Mouse (Mus musculus): ENCODE results near the gene Spaca3. TPM values are rescaled to one million over a fixed set of nuclear protein-coding genes. Genes with fewer than 3 reads are reported as not detected.

Gene Spaca3
- polyA plus RNA-seq, 1 experiment from 2014 or later: not detected

- Histone ChIP-seq H3K4me3 (no peak overlapping the region), H3K9ac (no peak overlapping the region), H3K27ac (no peak overlapping the region), H3K4me2 (replicated peaks) (no peak overlapping the region), H3K9me3 (no peaks in the 10 kb centered on the region), H3K4me1 (no peaks in the 10 kb centered on the region), H3K27me3 (no peaks in the 10 kb centered on the region), H3K36me3 (no peaks in the 10 kb centered on the region)
- ATAC-seq (ENCODE audit: insufficient number of reproducible peaks, insufficient read depth, low FRiP score, low TSS enrichment): no peak
- 61% methylated on average over 1 of the region's 1 CpGs for WGBS
Observed at GRCm38 (mm10) chr11:80838724-80839123, 19.4 kb upstream of the Spaca3 start.

GRCm38 (mm10) chr11:80843435-80843834 lies 14.7 kb upstream of the Spaca3 start:
- no peak for ATAC-seq (ENCODE audit: insufficient number of reproducible peaks, insufficient read depth, low FRiP score, low TSS enrichment)
- Histone ChIP-seq H3K9me3 (no peaks in the 10 kb centered on the region), H3K27ac (no peak overlapping the region), H3K36me3 (no peaks in the 10 kb centered on the region), H3K9ac (no peak overlapping the region), H3K4me3 (no peak overlapping the region), H3K27me3 (no peaks in the 10 kb centered on the region), H3K4me2 (replicated peaks) (no peak overlapping the region), H3K4me1 (no peaks in the 10 kb centered on the region)
- 77% methylated on average over 2 of the region's 2 CpGs for WGBS

GRCm38 (mm10) chr11:80845486-80845885 lies 12.7 kb upstream of the Spaca3 start:
- Histone ChIP-seq H3K9ac (no peak overlapping the region), H3K4me3 (no peak overlapping the region), H3K4me1 (no peaks in the 10 kb centered on the region), H3K27ac (no peak overlapping the region), H3K4me2 (replicated peaks) (no peak overlapping the region), H3K36me3 (no peaks in the 10 kb centered on the region), H3K9me3 (no peaks in the 10 kb centered on the region), H3K27me3 (no peaks in the 10 kb centered on the region)
- ATAC-seq (ENCODE audit: insufficient number of reproducible peaks, insufficient read depth, low FRiP score, low TSS enrichment): no peak
- 45% methylated on average over 7 of the region's 7 CpGs for WGBS

GRCm38 (mm10) chr11:80846115-80846514 lies 12.1 kb upstream of the Spaca3 start:
- Histone ChIP-seq H3K9me3 (no peaks in the 10 kb centered on the region), H3K9ac (no peak overlapping the region), H3K4me3 (no peak overlapping the region), H3K27ac (no peak overlapping the region), H3K4me2 (replicated peaks) (no peak overlapping the region), H3K27me3 (no peaks in the 10 kb centered on the region), H3K36me3 (no peaks in the 10 kb centered on the region), H3K4me1 (no peaks in the 10 kb centered on the region)
- whole genome bisulfite sequencing: 28% methylated on average over 3 of the region's 3 CpGs
- ATAC-seq (ENCODE audit: insufficient number of reproducible peaks, insufficient read depth, low FRiP score, low TSS enrichment): no peak

- WGBS: 55% methylated on average over 5 of the region's 5 CpGs
- no peak overlapping the region for H3K4me2 ChIP-seq (replicated peaks)
- no peak overlapping the region for H3K27ac ChIP-seq
- H3K9me3 ChIP-seq: no peaks in the 10 kb centered on the region
- no peaks in the 10 kb centered on the region for H3K27me3 ChIP-seq
- H3K36me3 ChIP-seq: no peaks in the 10 kb centered on the region
- no peak for ATAC-seq (ENCODE audit: insufficient number of reproducible peaks, insufficient read depth, low FRiP score, low TSS enrichment)
- H3K9ac ChIP-seq: no peak overlapping the region
- H3K4me3 ChIP-seq: no peak overlapping the region
- no peaks in the 10 kb centered on the region for H3K4me1 ChIP-seq
Observed at GRCm38 (mm10) chr11:80848131-80848530, 10.0 kb upstream of the Spaca3 start.

- WGBS: 46% methylated on average over 5 of the region's 5 CpGs
- no peak for ATAC-seq (ENCODE audit: insufficient number of reproducible peaks, insufficient read depth, low FRiP score, low TSS enrichment)
Observed at GRCm38 (mm10) chr11:80851859-80852258, 6.3 kb upstream of the Spaca3 start.

GRCm38 (mm10) chr11:80853014-80853413 lies 5.2 kb upstream of the Spaca3 start:
- no peak overlapping the region for H3K9ac ChIP-seq
- ATAC-seq (ENCODE audit: insufficient number of reproducible peaks, insufficient read depth, low FRiP score, low TSS enrichment): no peak
- H3K4me2 ChIP-seq (replicated peaks): no peak overlapping the region
- no peaks in the 10 kb centered on the region for H3K9me3 ChIP-seq
- no peak overlapping the region for H3K4me3 ChIP-seq
- H3K4me1 ChIP-seq: no peaks in the 10 kb centered on the region
- whole genome bisulfite sequencing: 68% methylated on average over 3 of the region's 3 CpGs
- no peaks in the 10 kb centered on the region for H3K27me3 ChIP-seq
- H3K36me3 ChIP-seq: no peaks in the 10 kb centered on the region
- H3K27ac ChIP-seq: no peak overlapping the region

More at GRCm38 (mm10) chr11:80851859-80852258, 6.3 kb upstream of the Spaca3 start:
- Histone ChIP-seq H3K36me3 (no peaks in the 10 kb centered on the region), H3K27ac (no peak overlapping the region), H3K9ac (no peak overlapping the region), H3K4me3 (no peak overlapping the region), H3K4me1 (no peaks in the 10 kb centered on the region), H3K9me3 (no peaks in the 10 kb centered on the region), H3K27me3 (no peaks in the 10 kb centered on the region), H3K4me2 (replicated peaks) (no peak overlapping the region)

GRCm38 (mm10) chr11:80854430-80854829 lies 3.7 kb upstream of the Spaca3 start:
- no peak overlapping the region for H3K9ac ChIP-seq
- H3K27ac ChIP-seq: no peak overlapping the region
- no peak for ATAC-seq (ENCODE audit: insufficient number of reproducible peaks, insufficient read depth, low FRiP score, low TSS enrichment)
- no peak overlapping the region for H3K4me3 ChIP-seq
- H3K4me2 ChIP-seq (replicated peaks): no peak overlapping the region
- no peaks in the 10 kb centered on the region for H3K36me3 ChIP-seq
- H3K4me1 ChIP-seq: no peaks in the 10 kb centered on the region
- no peaks in the 10 kb centered on the region for H3K9me3 ChIP-seq
- WGBS: 87% methylated on average over 11 of the region's 11 CpGs
- H3K27me3 ChIP-seq: no peaks in the 10 kb centered on the region

GRCm38 (mm10) chr11:80854908-80855307 lies 3.3 kb upstream of the Spaca3 start:
- Histone ChIP-seq H3K9me3 (no peaks in the 10 kb centered on the region), H3K4me1 (no peaks in the 10 kb centered on the region), H3K4me2 (replicated peaks) (no peak overlapping the region), H3K27me3 (no peaks in the 10 kb centered on the region), H3K4me3 (no peak overlapping the region), H3K27ac (no peak overlapping the region), H3K36me3 (no peaks in the 10 kb centered on the region), H3K9ac (no peak overlapping the region)
- 70% methylated on average over 7 of the region's 7 CpGs for WGBS
- ATAC-seq (ENCODE audit: insufficient number of reproducible peaks, insufficient read depth, low FRiP score, low TSS enrichment): no peak

GRCm38 (mm10) chr11:80856827-80857226 lies 1.3 kb upstream of the Spaca3 start:
- 84% methylated on average over 2 of the region's 2 CpGs for WGBS
- no peak overlapping the region for H3K4me3 ChIP-seq
- no peaks in the 10 kb centered on the region for H3K27me3 ChIP-seq
- no peak overlapping the region for H3K4me2 ChIP-seq (replicated peaks)
- no peak for ATAC-seq (ENCODE audit: insufficient number of reproducible peaks, insufficient read depth, low FRiP score, low TSS enrichment)
- no peaks in the 10 kb centered on the region for H3K9me3 ChIP-seq
- H3K9ac ChIP-seq: no peak overlapping the region
- no peaks in the 10 kb centered on the region for H3K36me3 ChIP-seq
- no peaks in the 10 kb centered on the region for H3K4me1 ChIP-seq
- no peak overlapping the region for H3K27ac ChIP-seq

- Histone ChIP-seq H3K27me3 (no peaks in the 10 kb centered on the region), H3K27ac (no peak overlapping the region), H3K9ac (no peak overlapping the region), H3K4me2 (replicated peaks) (no peak overlapping the region), H3K4me1 (no peaks in the 10 kb centered on the region), H3K36me3 (no peaks in the 10 kb centered on the region), H3K4me3 (no peak overlapping the region), H3K9me3 (no peaks in the 10 kb centered on the region)
- ATAC-seq (ENCODE audit: insufficient number of reproducible peaks, insufficient read depth, low FRiP score, low TSS enrichment): no peak
- 89% methylated on average over 7 of the region's 7 CpGs for WGBS
Observed at GRCm38 (mm10) chr11:80862941-80863340, 4.8 kb downstream of the Spaca3 start.

GRCm38 (mm10) chr11:80868039-80868438 lies 9.9 kb downstream of the Spaca3 start:
- no peak overlapping the region for H3K27ac ChIP-seq
- no peak overlapping the region for H3K4me2 ChIP-seq (replicated peaks)
- H3K9me3 ChIP-seq: no peaks in the 10 kb centered on the region
- no peaks in the 10 kb centered on the region for H3K27me3 ChIP-seq
- 88% methylated on average over 1 of the region's 1 CpGs for WGBS
- H3K4me3 ChIP-seq: no peak overlapping the region
- no peak for ATAC-seq (ENCODE audit: insufficient number of reproducible peaks, insufficient read depth, low FRiP score, low TSS enrichment)
- H3K9ac ChIP-seq: no peak overlapping the region
- no peaks in the 10 kb centered on the region for H3K36me3 ChIP-seq
- no peaks in the 10 kb centered on the region for H3K4me1 ChIP-seq

Measured in embryonic facial prominence, embryonic 12.5 days (tissue).